Mouse (Mus musculus) E14TG2a.4 (cell line): ENCODE measurements around the gene Dnase2a.

ENCODE experiments used
- CTCF ChIP-seq: conservative IDR thresholded peaks from 2 replicates; pipeline ENCODE4 v1.5.1; 2014; ENCODE audit warnings: low read length
- NANOG ChIP-seq: IDR thresholded peaks from 2 replicates; pipeline ENCODE4 v1.6.1; 2014; ENCODE audit warnings: borderline replicate concordance, low read length, mixed read lengths
- POU5F1 ChIP-seq: IDR thresholded peaks from 2 replicates; pipeline ENCODE4 v1.6.1; 2014; ENCODE audit warnings: low read length, borderline replicate concordance

DNA sequence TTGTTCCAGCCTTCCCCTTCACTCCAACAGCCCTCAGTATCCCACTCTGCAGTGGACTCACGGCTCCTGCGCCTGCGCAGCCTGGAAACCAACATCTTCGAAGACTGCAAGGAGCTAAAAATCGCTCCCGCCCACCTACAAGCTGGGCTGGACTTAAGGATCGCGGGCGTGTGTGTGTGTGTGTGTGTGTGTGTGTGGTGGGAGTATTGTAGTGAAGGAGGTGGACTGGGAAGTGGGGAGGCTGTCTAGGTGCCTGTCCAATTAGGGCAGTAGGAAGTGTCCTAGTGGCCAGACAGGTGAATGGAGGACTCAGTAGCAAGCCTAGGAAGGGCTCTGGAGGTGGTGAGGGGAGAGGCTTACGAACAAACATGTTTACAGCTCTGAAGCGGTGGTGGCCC lies 36.9 kb downstream of the Dnase2a start:
- TF ChIP-seq CTCF (no peak; the same call in 1 of the 2 replicates), NANOG (no peak), POU5F1 (no peak)
